Mouse (Mus musculus): Measurements from ENCODE around the gene Serpina10.
"Not testable (repeated sequence)": the region's sequence is repeated elsewhere in the genome, so short reads cannot be mapped to it uniquely, and the experiment has no call there.

The Serpina10 gene

GRCm38 (mm10) chr12:103615141-103615540 is 16.1 kb downstream of the Serpina10 start:
- no peak for DNase-seq

GRCm38 (mm10) chr12:103601839-103602238 is 29.4 kb downstream of the Serpina10 start:
- no peak for DNase-seq

GRCm38 (mm10) chr12:103600364-103600763 is 30.9 kb downstream of the Serpina10 start:
- DNase-seq: no peak

- no peak for DNase-seq
These were observed 32.8 kb downstream of the Serpina10 start for GRCm38 (mm10) chr12:103598411-103598810.

- DNase-seq: no peak
These were observed 47.5 kb downstream of the Serpina10 start for GRCm38 (mm10) chr12:103583771-103584170.

GRCm38 (mm10) chr12:103578148-103578547 is 53.1 kb downstream of the Serpina10 start:
- not testable (repeated sequence) for DNase-seq

- DNase-seq: no peak
These were observed 61.6 kb downstream of the Serpina10 start for GRCm38 (mm10) chr12:103569690-103570089.

- DNase-seq: no peak
These were observed 64.1 kb downstream of the Serpina10 start for GRCm38 (mm10) chr12:103567129-103567528.

- DNase-seq: no peak
These were observed 66.1 kb downstream of the Serpina10 start for GRCm38 (mm10) chr12:103565151-103565550.
